Mouse (Mus musculus) erythroid progenitor cell, adult 5-6 weeks (primary cell): ENCODE results near the gene Mxra7. TPM values are rescaled to one million over a fixed set of nuclear protein-coding genes. Genes with fewer than 3 reads are reported as not detected.

ENCODE experiments used
- ATAC-seq: replicated peaks from 2 replicates; pipeline ENCODE4 v1.8.0; 2016; ENCODE audit warnings: moderate number of reproducible peaks, mild to moderate bottlenecking, moderate TSS enrichment, inconsistent platforms; ENCODE audit not compliant: poor library complexity, low FRiP score, severe bottlenecking
- total RNA-seq, 2 experiments: library from RNA; stranded (forward) in 1 of 2; stranded (reverse) in 1 of 2; fragments of 150-400 nt in 1 of 2; fragments of 186-747, 209-891 nt in 1 of 2; gene quantifications; 2 replicates each; pipeline versions ENCODE4 v1.2.3 to v1.2.4; 2015 to 2017; ENCODE audit warnings: low replicate concordance in 2 of 2

Mxra7 gene
- total RNA-seq, 2 experiments from 2014 or later: not detected

- no peak for ATAC-seq
These were observed 6.5 kb downstream of the Mxra7 start for GRCm38 (mm10) chr11:116821057-116821940.

GRCm38 (mm10) chr11:116819932-116820593 lies 7.8 kb downstream of the Mxra7 start:
- ATAC-seq: no peak

GRCm38 (mm10) chr11:116818722-116819121 lies 9.1 kb downstream of the Mxra7 start:
- ATAC-seq: no peak

- ATAC-seq: no peak
These were observed 10.3 kb downstream of the Mxra7 start for GRCm38 (mm10) chr11:116817567-116817966.

- ATAC-seq: no peak
These were observed 11.1 kb downstream of the Mxra7 start for GRCm38 (mm10) chr11:116816769-116817168.

GRCm38 (mm10) chr11:116814884-116815415 lies 12.9 kb downstream of the Mxra7 start:
- ATAC-seq: no peak

- ATAC-seq: no peak
These were observed 13.6 kb downstream of the Mxra7 start for GRCm38 (mm10) chr11:116814076-116814883.

GRCm38 (mm10) chr11:116813610-116814009 lies 14.2 kb downstream of the Mxra7 start:
- ATAC-seq: no peak

GRCm38 (mm10) chr11:116812793-116813529 lies 14.9 kb downstream of the Mxra7 start:
- no peak for ATAC-seq

- ATAC-seq: no peak
These were observed 16.6 kb downstream of the Mxra7 start for GRCm38 (mm10) chr11:116810983-116811901.

- no peak for ATAC-seq
These were observed 17.3 kb downstream of the Mxra7 start for GRCm38 (mm10) chr11:116810528-116810927.

- ATAC-seq: no peak
These were observed 18.3 kb downstream of the Mxra7 start for GRCm38 (mm10) chr11:116809520-116809919.

- ATAC-seq: no peak
These were observed 18.9 kb downstream of the Mxra7 start for GRCm38 (mm10) chr11:116808811-116809395.

GRCm38 (mm10) chr11:116807938-116808606 lies 19.8 kb downstream of the Mxra7 start:
- ATAC-seq: 0 out of 2 replicates have a peak, but pooled peaks have one; percentile 53

GRCm38 (mm10) chr11:116807526-116807925 lies 20.3 kb downstream of the Mxra7 start:
- no peak for ATAC-seq

- no peak for ATAC-seq
These were observed 20.7 kb downstream of the Mxra7 start for GRCm38 (mm10) chr11:116807116-116807515.
